ENCODE assay signal across 8 mouse cellular contexts in the genomic region with DNA sequence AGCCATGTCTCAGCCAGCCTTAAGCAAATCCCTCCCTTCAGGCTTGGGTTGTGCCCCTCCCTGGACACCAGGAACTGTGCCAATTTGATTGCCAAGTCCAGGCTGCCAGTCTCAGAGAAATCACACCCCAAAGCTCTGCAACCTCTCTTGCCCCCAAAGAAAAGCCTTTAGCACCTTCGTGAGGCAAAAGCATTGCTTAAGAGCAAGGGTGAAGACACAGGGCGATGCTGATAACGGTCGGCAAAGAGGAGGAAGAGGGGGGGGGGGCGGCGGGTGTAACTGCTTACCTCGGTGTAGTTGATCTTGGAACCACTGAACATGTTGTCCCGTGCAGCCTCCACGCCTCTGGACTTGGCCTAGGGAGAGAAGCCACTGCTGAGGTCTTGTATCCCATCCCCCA. TPM values are rescaled to one million over a fixed set of nuclear protein-coding genes. Genes with fewer than 3 reads are reported as not detected.
DNase-seq lines count a peak whose midpoint lies in the region; ATAC-seq and TF ChIP-seq lines count a peak whose summit lies in the region.

No protein-coding gene starts in this region.

- ATAC-seq in heart, embryonic 15.5 days (replicated peaks; ENCODE audit: insufficient number of reproducible peaks, insufficient read depth, low FRiP score, low read depth), result no peak
- ATAC-seq in liver, embryonic 14.5 days (ENCODE audit: insufficient read depth), result no peak

- peak overlapping the region; percentile 78 for H3K4me3 ChIP-seq in heart, embryonic 15.5 days
- H3K4me3 ChIP-seq in liver, embryonic 14.5 days (ENCODE audit: insufficient read depth in 1 of 2, low read depth in 2 of 2, low read length in 2 of 2), result peak overlapping the region; percentile 19 to 71; a peak in 3 of 4 replicates

- H3K9ac ChIP-seq in heart, embryonic 15.5 days, result peak overlapping the region; percentile 86
- H3K9ac ChIP-seq in liver, embryonic 14.5 days (replicated peaks), result no peak overlapping the region

- no peak for TF ChIP-seq CTCF in liver, embryonic 14.5 days (IDR thresholded peaks at IDR 0.05; ENCODE audit: low read depth)

- no peak for TF ChIP-seq EP300 in liver, embryonic 14.5 days (IDR thresholded peaks at IDR 0.05; ENCODE audit: low read depth)

- peaks cover 56% of the 10 kb centered on the region for H3K4me1 ChIP-seq in heart, embryonic 15.5 days (replicated peaks)
- H3K4me1 ChIP-seq in liver, embryonic 14.5 days (replicated peaks; ENCODE audit: control insufficient read depth in 2 of 2, insufficient read depth in 2 of 2, low read length in 1 of 2), result peaks cover 24 to 44% of the 10 kb centered on the region in 2 experiments

- 26% methylated on average over 5 of the region's 9 CpGs for WGBS in heart, embryonic 15.5 days
- WGBS in liver, embryonic 14.5 days (ENCODE audit: insufficient replicate concordance), result 14% methylated on average over 9 of the region's 9 CpGs

- H3K9me3 ChIP-seq in heart, embryonic 15.5 days (replicated peaks), result no peaks in the 10 kb centered on the region
- no peaks in the 10 kb centered on the region for H3K9me3 ChIP-seq in liver, embryonic 14.5 days (ENCODE audit: control insufficient read depth, low read length)

- no peaks in the 10 kb centered on the region for H3K27me3 ChIP-seq in heart, embryonic 15.5 days
- no peaks in the 10 kb centered on the region for H3K27me3 ChIP-seq in liver, embryonic 14.5 days (ENCODE audit: control insufficient read depth, insufficient read depth, low read length)

- peaks cover 41% of the 10 kb centered on the region for H3K36me3 ChIP-seq in heart, embryonic 15.5 days
- H3K36me3 ChIP-seq in liver, embryonic 14.5 days (replicated peaks; ENCODE audit: control insufficient read depth, insufficient read depth, low read depth), result peaks cover 10% of the 10 kb centered on the region

- H3K27ac ChIP-seq in heart, embryonic 15.5 days, result no peak overlapping the region
- no peak overlapping the region for H3K27ac ChIP-seq in liver, embryonic 14.5 days

- peak overlapping the region; percentile 73 for H3K4me2 ChIP-seq in heart, embryonic 15.5 days
- H3K4me2 ChIP-seq in liver, embryonic 14.5 days (ENCODE audit: low read depth), result peak overlapping the region; percentile 87

- DNase-seq in kidney, adult 9 months, result peak; percentile 31
- no peak for DNase-seq in kidney, postnatal 25 days
- DNase-seq in cerebellum, adult 8-10 months, result peak; percentile 50
- DNase-seq in liver, embryonic 14.5 days (ENCODE audit: low read depth in 3 of 3, low spot score in 3 of 3), result no peak
- DNase-seq in skeletal muscle tissue, adult 2 months (ENCODE audit: low read depth, low spot score), result peak; percentile 84
- DNase-seq in embryo, embryonic 9.5 days (ENCODE audit: extremely low spot score), result no peak
- DNase-seq in urinary bladder, postnatal 25 days (ENCODE audit: low spot score), result no peak

RNA-seq across cellular contexts. Expression of a gene that starts 1.5 kb away (rescaled TPM):
- 660 and 727 TPM in 2 replicates for polyA plus RNA-seq in heart, embryonic 15.5 days (2015; fragmentation: Nextera tagmentation; extraction: Ambion mirVana)
- 83.2 and 101 TPM in 2 replicates for polyA plus RNA-seq in liver, embryonic 14.5 days (2012; rRNA removed)
- polyA plus RNA-seq in liver, embryonic 14.5 days (2014; fragmentation: Nextera tagmentation; extraction: Ambion mirVana), result 107 and 108 TPM in 2 replicates

RNA-seq across cellular contexts. Expression of a gene that starts 22.2 kb away (rescaled TPM):
- polyA plus RNA-seq in heart, embryonic 15.5 days (2015; fragmentation: Nextera tagmentation; extraction: Ambion mirVana), result 0.31 TPM in 1 of 2 replicates, not detected in the other
- not detected in 2 replicates for polyA plus RNA-seq in liver, embryonic 14.5 days (2012; rRNA removed)
- polyA plus RNA-seq in liver, embryonic 14.5 days (2014; fragmentation: Nextera tagmentation; extraction: Ambion mirVana), result 0.30 TPM in 1 of 2 replicates, not detected in the other

RNA-seq across cellular contexts. Expression of a gene that starts 32.2 kb away (rescaled TPM):
- 46.9 and 55.1 TPM in 2 replicates for polyA plus RNA-seq in heart, embryonic 15.5 days (2015; fragmentation: Nextera tagmentation; extraction: Ambion mirVana)
- polyA plus RNA-seq in liver, embryonic 14.5 days (2012; rRNA removed), result 12.4 and 14.1 TPM in 2 replicates
- polyA plus RNA-seq in liver, embryonic 14.5 days (2014; fragmentation: Nextera tagmentation; extraction: Ambion mirVana), result 20.4 and 21.7 TPM in 2 replicates

RNA-seq across cellular contexts. Expression of a gene that starts 59.2 kb away (rescaled TPM):
- polyA plus RNA-seq in heart, embryonic 15.5 days (2015; fragmentation: Nextera tagmentation; extraction: Ambion mirVana), result 89.0 and 108 TPM in 2 replicates
- 37.4 and 62.1 TPM in 2 replicates for polyA plus RNA-seq in liver, embryonic 14.5 days (2012; rRNA removed)
- polyA plus RNA-seq in liver, embryonic 14.5 days (2014; fragmentation: Nextera tagmentation; extraction: Ambion mirVana), result 83.0 and 97.5 TPM in 2 replicates

Comparison
In these comparisons a context has a peak if more than half of its experiments do, and no peak if none do; other contexts are left out.
1. DNase-seq: peak in kidney, adult 9 months (single experiment), cerebellum, adult 8-10 months (single experiment) and skeletal muscle tissue, adult 2 months (single experiment); none in kidney, postnatal 25 days (0 of 2), liver, embryonic 14.5 days (0 of 3), embryo, embryonic 9.5 days (single experiment) and urinary bladder, postnatal 25 days (single experiment).